Mouse (Mus musculus) CH12.LX (cell line): ENCODE measurements at regions not wholly inside any gene's neighbourhood (a gene's known extent, or its start where the extent isn't known, plus 50 kb on each side); places are given as distances from the start of the nearest gene placed in this dataset.

Experiments used
- BHLHE40 ChIP-seq: IDR thresholded peaks from 2 replicates; pipeline ENCODE4 v1.6.1; 2011; ENCODE audit warnings: mild to moderate bottlenecking, low read depth, low read length, improper control_type of control experiment
- CTCF ChIP-seq, 2 experiments: IDR thresholded peaks in 1 of 2; conservative IDR thresholded peaks in 1 of 2; 2 replicates each; pipeline ENCODE4 v1.5.1; 2011 to 2012; ENCODE audit warnings: low read depth in 2 of 2, low read length in 2 of 2, improper control_type of control experiment in 1 of 2, inconsistent platforms in 1 of 2, mild to moderate bottlenecking in 1 of 2, moderate library complexity in 1 of 2
- EP300 ChIP-seq: IDR thresholded peaks from 2 replicates; pipeline ENCODE4 v1.6.1; 2011; ENCODE audit warnings: low read length, improper control_type of control experiment
- GABPA ChIP-seq: IDR thresholded peaks from 2 replicates; pipeline ENCODE4 v1.6.1; 2012; ENCODE audit warnings: low read depth, low read length, improper control_type of control experiment, inconsistent platforms; ENCODE audit not compliant: insufficient replicate concordance
- JUN ChIP-seq: IDR thresholded peaks from 2 replicates; pipeline ENCODE4 v1.6.1; 2011; ENCODE audit warnings: low read depth, mild to moderate bottlenecking, low read length, improper control_type of control experiment, moderate library complexity; ENCODE audit not compliant: insufficient read depth
- MAX ChIP-seq: IDR thresholded peaks from 2 replicates; pipeline ENCODE4 v1.6.1; 2011; ENCODE audit warnings: low read length, improper control_type of control experiment
- MXI1 ChIP-seq: IDR thresholded peaks from 2 replicates; pipeline ENCODE4 v1.6.1; 2011; ENCODE audit warnings: mild to moderate bottlenecking, low read depth, low read length, improper control_type of control experiment
- NELFE ChIP-seq: IDR thresholded peaks from 2 replicates; pipeline ENCODE4 v1.6.1; 2011; ENCODE audit warnings: low read depth, low read length, improper control_type of control experiment
- POLR2A ChIP-seq: IDR thresholded peaks from 2 replicates; pipeline ENCODE4 v1.6.1; 2011; ENCODE audit warnings: low read depth, mild to moderate bottlenecking, improper control_type of control experiment, low read length
- SIN3A ChIP-seq: IDR thresholded peaks from 2 replicates; pipeline ENCODE4 v1.6.1; 2012; ENCODE audit warnings: low read length, improper control_type of control experiment, inconsistent platforms
- USF1 ChIP-seq: IDR thresholded peaks from 2 replicates; pipeline ENCODE4 v1.6.1; 2014; ENCODE audit warnings: low read depth, mild to moderate bottlenecking, inconsistent platforms, low read length, improper control_type of control experiment
- USF2 ChIP-seq: conservative IDR thresholded peaks from 2 replicates; pipeline ENCODE4 v1.6.1; 2011; ENCODE audit warnings: low read depth, low read length, improper control_type of control experiment
- ZKSCAN1 ChIP-seq: IDR thresholded peaks from 2 replicates; pipeline ENCODE4 v1.6.1; 2012; ENCODE audit warnings: low read depth, inconsistent platforms, low read length, improper control_type of control experiment, borderline replicate concordance

DNA sequence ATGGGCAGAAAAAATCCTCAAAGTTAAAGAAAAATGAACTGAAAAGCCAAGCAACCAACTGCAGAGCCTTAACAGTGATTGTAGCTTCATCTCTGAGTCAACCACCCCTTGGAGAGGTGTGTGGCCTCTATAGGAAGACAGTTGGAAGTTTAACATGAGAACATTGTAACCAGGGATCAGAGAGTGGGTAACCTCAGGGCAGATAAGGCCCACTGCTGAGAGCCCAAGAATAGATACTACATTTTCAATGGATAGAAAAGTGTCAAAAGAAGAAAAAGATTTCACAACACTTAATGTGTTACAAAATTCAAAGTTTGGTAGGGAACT, 54.6 kb upstream of the Rell1 start:
- no peak for TF ChIP-seq CTCF (conservative IDR thresholded peaks at IDR 0.05 in 1 of 2, IDR thresholded peaks at IDR 0.05 in 1 of 2; ENCODE audit: low read depth in 2 of 2, low read length in 2 of 2)
- no peak for TF ChIP-seq POLR2A
- no peak for TF ChIP-seq GABPA
- no peak for TF ChIP-seq MAX
- no peak for TF ChIP-seq MXI1
- no peak for TF ChIP-seq NELFE
- TF ChIP-seq JUN: no peak
- no peak for TF ChIP-seq BHLHE40
- TF ChIP-seq EP300: no peak
- TF ChIP-seq SIN3A: no peak
- no peak for TF ChIP-seq USF1
- TF ChIP-seq ZKSCAN1: no peak
- TF ChIP-seq USF2: no peak
